Mouse (Mus musculus) liver, postnatal 0 days (tissue): Measurements from ENCODE around the gene Pawr. TPM values are rescaled to one million over a fixed set of nuclear protein-coding genes. Genes with fewer than 3 reads are reported as not detected.
A peak's percentile ranks its signal among the peaks of the same experiment; 100 is the strongest.

Source experiments
- ATAC-seq: fragments of 200-750 bp; cut with Nextera tagmentation; 2 replicates; pipeline ENCODE4 v1.8.0; 2017; ENCODE audit warnings: mild to moderate bottlenecking, moderate library complexity
- DNase-seq: peaks from one replicate; pipeline ENCODE4 v3.0.0-alpha.2; 2016
- H3K27ac ChIP-seq: fragments of 300-500 bp; sonication (generic); 2 replicates; pipeline ENCODE4 v1.5.1; 2014; ENCODE audit warnings: antibody characterized with exemption, moderate library complexity, mild to moderate bottlenecking, low read depth
- H3K27me3 ChIP-seq: fragments of 300-500 bp; sonication (generic); 2 replicates; pipeline ENCODE4 v1.6.1; 2014; ENCODE audit warnings: low read length, control low read depth, mixed read lengths; ENCODE audit not compliant: insufficient read depth
- H3K36me3 ChIP-seq: fragments of 300-500 bp; sonication (generic); replicated peaks from 2 replicates; pipeline ENCODE4 v1.6.1; 2014; ENCODE audit warnings: mild to moderate bottlenecking, control low read depth, low read length, moderate library complexity, mixed read lengths; ENCODE audit not compliant: insufficient read depth
- H3K4me1 ChIP-seq: fragments of 300-500 bp; sonication (generic); 2 replicates; pipeline ENCODE4 v1.6.1; 2014; ENCODE audit warnings: antibody characterized with exemption, mild to moderate bottlenecking, control low read depth; ENCODE audit not compliant: insufficient read depth
- H3K4me2 ChIP-seq: fragments of 300-500 bp; sonication (generic); 2 replicates; pipeline ENCODE4 v1.6.1; 2014; ENCODE audit warnings: low read depth, mild to moderate bottlenecking, low read length, moderate library complexity, mixed read lengths
- H3K4me3 ChIP-seq: fragments of 300-500 bp; sonication (generic); 2 replicates; pipeline ENCODE4 v1.5.1; 2014; ENCODE audit warnings: low read depth, low read length
- H3K9ac ChIP-seq: fragments of 300-500 bp; sonication (generic); replicated peaks from 2 replicates; pipeline ENCODE4 v1.6.1; 2014; ENCODE audit warnings: mild to moderate bottlenecking, moderate library complexity
- H3K9me3 ChIP-seq: fragments of 300-500 bp; sonication (generic); 2 replicates; pipeline ENCODE4 v1.6.1; 2016; ENCODE audit warnings: mild to moderate bottlenecking, control low read depth, low read length, mixed read lengths
- CTCF ChIP-seq: sonication (generic); IDR thresholded peaks from 2 replicates; pipeline ENCODE4 v1.5.1; 2016; ENCODE audit warnings: antibody characterized with exemption, low read depth
- EP300 ChIP-seq: IDR thresholded peaks from 2 replicates; pipeline ENCODE4 v1.6.1; 2016; ENCODE audit warnings: antibody characterized with exemption, low read depth, mild to moderate bottlenecking
- WGBS: fragments of 180-500 bp; shearing (Covaris S2); extraction: QIAGEN DNeasy Blood & Tissue Kit; methylation state at CpG from one replicate; pipeline ENCODE4 v1.1.7; 2014; ENCODE audit not compliant: insufficient replicate concordance; 5-methylcytosine and 5-hydroxymethylcytosine counted together
- polyA plus RNA-seq: library from polyadenylated mRNA; unstranded; fragments of >200 nt; fragmentation: Nextera tagmentation; extraction: Ambion mirVana; gene quantifications from 2 replicates; pipeline ENCODE4 v1.2.1, GENCODE M21; 2015

The Pawr gene
- polyA plus RNA-seq, 1 experiment from 2014 or later = 3.5 TPM

DNA sequence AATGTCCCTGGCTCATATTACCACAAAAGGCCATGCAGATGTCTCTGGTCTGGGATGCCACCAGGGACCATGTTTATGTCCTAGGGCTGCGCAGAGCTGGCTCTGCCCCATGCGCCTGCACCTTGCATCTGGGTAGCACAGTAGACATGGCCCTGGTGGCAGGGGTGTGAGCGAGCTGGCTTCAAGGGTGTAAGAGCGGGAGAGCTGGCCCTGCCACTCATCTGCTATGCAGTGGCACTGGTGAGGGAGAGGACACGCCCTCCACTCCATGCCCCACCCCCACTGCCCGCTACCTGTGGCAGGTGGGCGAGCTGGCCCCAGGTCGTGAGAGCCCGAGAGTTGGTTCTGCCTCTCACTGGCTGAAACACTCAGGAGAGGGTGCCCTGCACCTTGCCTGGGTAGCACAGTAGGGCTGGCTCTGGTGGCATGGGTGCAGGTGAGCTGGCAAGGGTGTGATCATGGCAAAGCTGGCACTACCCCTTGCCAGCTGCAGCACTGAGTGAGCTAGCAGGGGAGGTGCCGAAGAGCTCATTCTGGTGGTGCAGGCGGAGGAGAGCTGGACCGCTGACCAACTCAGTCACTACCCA, 24.8 kb downstream of the Pawr start:
- ATAC-seq (no peak), DNase-seq (no peak)
- Histone ChIP-seq H3K9ac (no peak overlapping the region), H3K4me2 (no peak overlapping the region), H3K4me3 (no peak overlapping the region), H3K36me3 (no peaks in the 10 kb centered on the region), H3K4me1 (no peaks in the 10 kb centered on the region), H3K9me3 (no peaks in the 10 kb centered on the region; the same call in 1 of the 2 replicates), H3K27me3 (no peaks in the 10 kb centered on the region), H3K27ac (no peak overlapping the region)
- TF ChIP-seq EP300 = no peak
- TF ChIP-seq CTCF = no peak
- WGBS = 96% methylated on average over 11 of the region's 12 CpGs

DNA sequence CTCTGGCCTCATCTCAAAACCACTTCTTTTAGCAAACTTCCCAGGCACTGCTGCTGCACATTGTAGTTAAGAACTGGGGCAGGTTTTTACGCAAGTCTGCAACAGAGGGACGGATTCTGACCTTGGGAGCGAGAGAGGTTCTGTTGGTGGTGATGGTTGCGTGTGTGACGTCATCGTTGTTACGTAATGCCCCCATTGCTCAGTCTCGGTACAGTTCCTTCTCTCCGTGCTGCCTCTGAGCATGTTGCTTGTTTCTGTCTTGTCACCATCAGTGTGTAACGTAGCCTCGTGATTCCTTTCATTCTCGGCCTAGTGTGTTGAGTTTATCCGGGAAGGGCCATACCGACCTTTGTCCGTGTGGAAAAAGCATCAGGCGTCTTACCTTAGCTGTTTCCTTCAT, 28.1 kb downstream of the Pawr start:
- Histone ChIP-seq H3K9ac (no peak overlapping the region), H3K4me3 (no peak overlapping the region), H3K4me2 (no peak overlapping the region), H3K27ac (no peak overlapping the region), H3K36me3 (no peaks in the 10 kb centered on the region), H3K9me3 (no peaks in the 10 kb centered on the region; the same call in 1 of the 2 replicates), H3K27me3 (no peaks in the 10 kb centered on the region), H3K4me1 (peaks cover 2% of the 10 kb centered on the region; the same call in 1 of the 2 replicates)
- no peak for TF ChIP-seq EP300
- 68% methylated on average over 16 of the region's 16 CpGs for WGBS
- ATAC-seq (peak; percentile 73), DNase-seq (peak; percentile 48)

DNA sequence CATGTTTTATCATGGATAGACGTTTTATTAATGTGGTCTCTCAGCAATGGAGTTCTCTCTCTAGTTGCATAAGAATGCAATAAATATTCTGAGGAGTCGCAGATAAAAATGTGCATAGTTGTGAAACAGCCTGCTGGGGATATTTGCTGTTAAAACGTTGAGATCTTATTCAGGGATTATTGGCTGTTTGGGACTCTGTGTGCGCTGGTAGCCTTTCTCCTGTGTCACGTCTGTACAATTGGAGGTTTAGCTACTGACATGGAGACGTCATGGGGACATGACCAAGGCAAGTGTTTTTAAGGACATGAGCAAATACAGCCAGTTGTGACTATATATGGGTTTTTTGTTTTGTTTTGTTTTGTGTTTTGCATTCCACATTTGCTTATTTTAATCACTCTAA, 28.9 kb downstream of the Pawr start:
- ATAC-seq (no peak), DNase-seq (no peak)
- H3K27me3 ChIP-seq = no peaks in the 10 kb centered on the region
- no peak overlapping the region for H3K4me3 ChIP-seq
- H3K4me2 ChIP-seq = no peak overlapping the region
- no peak overlapping the region for H3K27ac ChIP-seq
- peaks cover 2% of the 10 kb centered on the region; the same call in 1 of the 2 replicates for H3K4me1 ChIP-seq
- WGBS = 60% methylated on average over 6 of the region's 6 CpGs
- H3K9me3 ChIP-seq = peaks cover 5% of the 10 kb centered on the region; the same call in 1 of the 2 replicates
- TF ChIP-seq EP300 (no peak), CTCF (no peak)
- H3K36me3 ChIP-seq = no peaks in the 10 kb centered on the region
- no peak overlapping the region for H3K9ac ChIP-seq

DNA sequence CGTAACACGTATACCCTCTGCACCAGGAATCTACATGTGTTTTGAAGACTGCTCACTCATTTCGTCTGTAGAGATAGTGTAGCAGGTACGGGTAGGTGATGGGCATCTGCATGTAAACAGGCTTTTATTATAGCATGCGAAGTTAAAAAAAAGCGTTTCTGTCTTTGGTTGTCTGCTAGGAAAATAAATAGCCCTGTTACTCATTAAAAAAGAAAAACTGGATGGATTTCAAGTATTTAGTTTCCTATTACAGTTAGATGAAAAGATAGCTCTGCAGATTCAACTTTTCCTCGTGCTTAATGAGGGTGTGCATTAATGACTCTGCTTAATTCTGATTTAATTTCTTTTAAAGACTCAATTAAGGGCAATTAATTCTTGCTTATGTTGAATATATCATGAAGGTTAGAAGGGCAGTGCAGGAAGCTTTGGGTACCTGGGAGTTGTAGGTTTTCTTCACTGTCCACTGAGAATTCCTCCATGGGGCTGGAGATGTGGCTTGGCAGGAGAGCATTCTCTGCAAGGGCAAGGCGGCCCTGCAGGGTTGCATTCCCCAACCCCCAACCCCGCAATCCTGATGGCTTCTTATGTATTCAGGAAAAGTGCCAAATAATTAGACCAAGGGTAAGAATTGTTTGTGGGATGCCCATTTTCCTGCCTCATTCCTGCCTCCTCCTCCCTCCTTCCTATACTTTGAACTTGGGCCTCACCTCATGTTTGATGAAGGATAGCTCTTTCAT, 29.7 kb downstream of the Pawr start:
- H3K36me3 ChIP-seq = no peaks in the 10 kb centered on the region
- no peak for DNase-seq
- H3K9me3 ChIP-seq = peaks cover 5% of the 10 kb centered on the region; the same call in 1 of the 2 replicates
- peaks cover 2% of the 10 kb centered on the region; the same call in 1 of the 2 replicates for H3K4me1 ChIP-seq
- H3K4me3 ChIP-seq = no peak overlapping the region
- H3K27ac ChIP-seq = no peak overlapping the region
- TF ChIP-seq EP300 (no peak), CTCF (no peak)
- H3K27me3 ChIP-seq = no peaks in the 10 kb centered on the region
- H3K9ac ChIP-seq = no peak overlapping the region
- ATAC-seq = no peak
- WGBS = 68% methylated on average over 9 of the region's 9 CpGs
- no peak overlapping the region for H3K4me2 ChIP-seq

DNA sequence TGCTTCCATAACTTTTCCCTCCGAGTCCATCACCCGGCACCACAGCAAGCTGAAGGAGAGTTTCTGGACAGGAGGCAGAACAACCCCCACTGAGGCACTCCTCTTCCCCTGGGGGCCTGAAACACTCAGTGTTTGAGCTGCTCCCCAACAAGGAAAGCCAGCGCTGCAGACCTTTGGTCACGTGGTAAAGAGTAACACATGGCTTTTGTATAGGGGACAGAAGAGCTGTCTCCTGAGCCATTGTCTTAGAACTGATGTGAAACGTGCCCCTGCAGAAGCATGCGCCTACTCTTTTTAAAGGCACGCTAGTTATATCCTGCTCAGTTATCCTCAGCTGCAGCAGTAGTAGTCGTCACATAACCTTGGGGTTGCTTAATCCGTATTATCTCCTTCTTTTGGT, 32.0 kb downstream of the Pawr start:
- 80% methylated on average over 9 of the region's 9 CpGs for WGBS
- no peak overlapping the region for H3K9ac ChIP-seq
- no peak overlapping the region for H3K4me3 ChIP-seq
- ATAC-seq = no peak
- H3K36me3 ChIP-seq = no peaks in the 10 kb centered on the region
- H3K27ac ChIP-seq = no peak overlapping the region
- no peaks in the 10 kb centered on the region for H3K27me3 ChIP-seq
- no peak for TF ChIP-seq EP300
- no peak for TF ChIP-seq CTCF
- H3K4me2 ChIP-seq = no peak overlapping the region
- DNase-seq = no peak
- peaks cover 8% of the 10 kb centered on the region; the same call in 1 of the 2 replicates for H3K4me1 ChIP-seq
- peaks cover 5% of the 10 kb centered on the region; the same call in 1 of the 2 replicates for H3K9me3 ChIP-seq

DNA sequence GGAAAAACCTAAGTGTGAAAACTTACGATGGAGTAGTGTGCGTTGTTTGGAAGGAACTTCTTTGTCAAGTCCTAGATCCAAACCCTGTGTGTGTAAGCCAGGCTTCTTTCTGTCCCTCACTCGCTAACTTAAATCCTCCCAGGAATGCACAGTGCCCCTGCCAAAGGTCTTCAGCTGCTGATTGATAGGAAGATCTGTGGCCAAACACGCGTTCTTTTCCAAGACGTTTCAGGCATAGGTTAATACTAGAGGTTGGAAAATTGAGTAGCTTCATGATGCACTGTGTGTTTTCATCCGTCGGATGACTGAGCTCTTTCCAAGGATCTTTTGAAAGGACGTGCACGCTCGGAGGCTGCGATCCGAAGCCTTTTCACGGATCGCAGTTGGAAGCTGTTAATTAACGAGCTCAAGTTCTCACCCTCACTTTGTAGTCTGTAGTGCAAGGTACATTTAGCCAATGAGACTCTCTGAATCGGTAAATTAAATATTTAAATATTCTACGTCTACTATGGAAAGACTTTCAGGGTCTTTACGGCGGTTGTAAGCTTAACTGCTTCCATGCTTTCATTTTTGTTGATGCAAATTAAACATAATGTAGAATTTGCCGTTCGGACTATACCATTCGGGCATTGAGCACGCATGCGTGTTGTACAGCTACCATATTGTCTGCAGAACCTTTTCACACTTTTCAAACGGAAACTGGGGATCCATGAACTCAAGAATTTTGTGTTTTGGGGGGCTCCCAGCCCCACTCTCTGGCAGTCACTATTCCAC, 33.2 kb downstream of the Pawr start:
- no peaks in the 10 kb centered on the region for H3K27me3 ChIP-seq
- no peak for TF ChIP-seq CTCF
- TF ChIP-seq EP300 = no peak
- WGBS = 87% methylated on average over 26 of the region's 26 CpGs
- no peak overlapping the region for H3K4me3 ChIP-seq
- no peaks in the 10 kb centered on the region for H3K36me3 ChIP-seq
- peaks cover 5% of the 10 kb centered on the region; the same call in 1 of the 2 replicates for H3K9me3 ChIP-seq
- no peak for ATAC-seq
- DNase-seq = no peak
- H3K9ac ChIP-seq = no peak overlapping the region
- H3K4me2 ChIP-seq = no peak overlapping the region
- peaks cover 8% of the 10 kb centered on the region; the same call in 1 of the 2 replicates for H3K4me1 ChIP-seq
- no peak overlapping the region for H3K27ac ChIP-seq
